Mouse (Mus musculus): ENCODE results near the gene Gm36864.
"Not testable (repeated sequence)": the region's sequence is repeated elsewhere in the genome, so short reads cannot be mapped to it uniquely, and the experiment has no call there.

DNA sequence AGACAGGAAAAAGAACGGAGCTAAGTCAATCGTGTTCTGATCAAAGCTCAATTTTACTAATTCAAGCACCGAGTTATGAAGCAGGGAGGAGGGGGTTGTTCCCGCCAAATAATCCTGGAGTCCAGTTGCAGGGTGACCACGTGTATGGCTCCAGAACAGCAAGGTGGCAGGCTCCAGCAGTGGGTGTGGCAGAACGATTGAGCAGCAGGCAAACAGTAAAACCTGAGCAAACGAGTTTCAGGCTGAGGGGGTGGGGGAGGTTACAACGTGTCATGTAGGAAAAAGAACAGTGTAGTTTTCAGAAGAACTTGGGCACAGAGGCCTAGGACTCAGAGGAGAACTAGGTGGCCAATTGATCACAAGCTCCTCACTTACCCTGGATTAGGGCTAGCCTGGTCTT is 49.5 kb upstream of the Gm36864 start:
- TF ChIP-seq HCFC1 (IDR thresholded peaks at IDR 0.05; ENCODE audit: low read depth, low read length); GABPA (IDR thresholded peaks at IDR 0.05; ENCODE audit: insufficient replicate concordance, low read depth, low read length); MAFK (IDR thresholded peaks at IDR 0.05; ENCODE audit: insufficient replicate concordance, low read length); POLR2A (IDR thresholded peaks at IDR 0.05; ENCODE audit: low read depth, low read length); ZKSCAN1 (IDR thresholded peaks at IDR 0.05; ENCODE audit: borderline replicate concordance, low read depth, low read length); EP300 (IDR thresholded peaks at IDR 0.05; ENCODE audit: low read length); CTCF (conservative IDR thresholded peaks at IDR 0.05 in 1 of 2, IDR thresholded peaks at IDR 0.05 in 1 of 2; ENCODE audit: low read depth in 2 of 2, low read length in 2 of 2); NRF1 (IDR thresholded peaks at IDR 0.05; ENCODE audit: low read depth, low read length); CHD2 (IDR thresholded peaks at IDR 0.05; ENCODE audit: low read length): not testable (repeated sequence)
